Mouse (Mus musculus) small intestine, adult 2 months (tissue): ENCODE measurements around the gene Tfe3. TPM values are rescaled to one million over a fixed set of nuclear protein-coding genes. Genes with fewer than 3 reads are reported as not detected.

Source experiments
- H3K27ac ChIP-seq: fragments of 200-500 bp; 2 replicates; pipeline ENCODE4 v1.5.1; 2012; ENCODE audit warnings: low read depth, low read length, control low read depth, inconsistent platforms; ENCODE audit not compliant: insufficient read depth
- H3K27me3 ChIP-seq: fragments of 200-500 bp; 2 replicates; pipeline ENCODE4 v1.6.1; 2012; ENCODE audit warnings: mild to moderate bottlenecking, moderate library complexity, low read length, inconsistent platforms; ENCODE audit not compliant: control insufficient read depth, insufficient read depth
- H3K36me3 ChIP-seq: fragments of 200-500 bp; 2 replicates; pipeline ENCODE4 v1.6.1; 2012; ENCODE audit warnings: mild to moderate bottlenecking, low read length, control low read depth, inconsistent platforms; ENCODE audit not compliant: control insufficient read depth, insufficient read depth
- H3K4me1 ChIP-seq: fragments of 200-500 bp; 2 replicates; pipeline ENCODE4 v1.6.1; 2012; ENCODE audit warnings: low read length, inconsistent platforms, mixed read lengths; ENCODE audit not compliant: control insufficient read depth, insufficient read depth, insufficient read length
- H3K4me3 ChIP-seq: fragments of 200-500 bp; 2 replicates; pipeline ENCODE4 v1.5.1; 2012; ENCODE audit warnings: low read depth, mild to moderate bottlenecking, control low read depth, inconsistent platforms, low read length, moderate library complexity
- CTCF ChIP-seq: fragments of 200-500 bp; IDR thresholded peaks from 2 replicates; pipeline ENCODE4 v1.5.1; 2012; ENCODE audit warnings: low read depth, mild to moderate bottlenecking, control low read depth, inconsistent platforms, low read length, moderate library complexity, mixed read lengths; ENCODE audit not compliant: insufficient replicate concordance, insufficient read length; ENCODE audit errors: extremely low read depth
- POLR2A ChIP-seq: fragments of 200-500 bp; IDR thresholded peaks from 2 replicates; pipeline ENCODE4 v1.6.1; 2012; ENCODE audit warnings: low read depth, mild to moderate bottlenecking, control low read depth, inconsistent platforms, low read length, moderate library complexity
- WGBS: fragments of 180-500 bp; shearing (Covaris S2); methylation state at CpG from one replicate; pipeline ENCODE4 v1.1.7; 2018; 5-methylcytosine and 5-hydroxymethylcytosine counted together
- polyA plus RNA-seq: library from polyadenylated mRNA; depleted of rRNA; stranded (reverse); fragments of >200 nt; gene quantifications from 2 replicates; pipeline ENCODE4 v1.2.3, GENCODE M21; 2012

Tfe3 gene
- polyA plus RNA-seq, 1 experiment, result 23.0 TPM

- Histone ChIP-seq H3K4me1 (no peaks in the 10 kb centered on the region), H3K27me3 (no peaks in the 10 kb centered on the region), H3K36me3 (peaks cover 26% of the 10 kb centered on the region), H3K27ac (no peak overlapping the region), H3K4me3 (no peak overlapping the region)
- no peak for TF ChIP-seq POLR2A
- TF ChIP-seq CTCF, result no peak
- WGBS, result 79% methylated on average over 9 of the region's 9 CpGs
Measured at GRCm38 (mm10) chrX:7775501-7776205, 13.3 kb downstream of the Tfe3 start.

- Histone ChIP-seq H3K27me3 (no peaks in the 10 kb centered on the region), H3K4me3 (no peak overlapping the region), H3K4me1 (0 out of 2 replicates have a peak, but pooled peaks cover 2% of the 10 kb centered on the region), H3K36me3 (peaks cover 18% of the 10 kb centered on the region), H3K27ac (no peak overlapping the region)
- 45% methylated on average over 8 of the region's 8 CpGs for WGBS
- TF ChIP-seq CTCF (peak; percentile 66; the same call in 1 of the 2 replicates), POLR2A (no peak)
Measured at GRCm38 (mm10) chrX:7776329-7777082, 14.1 kb downstream of the Tfe3 start.

- Histone ChIP-seq H3K36me3 (peaks cover 8% of the 10 kb centered on the region; the same call in 1 of the 2 replicates), H3K27me3 (no peaks in the 10 kb centered on the region), H3K4me3 (no peak overlapping the region), H3K27ac (no peak overlapping the region), H3K4me1 (peaks cover 3% of the 10 kb centered on the region; the same call in 1 of the 2 replicates)
- TF ChIP-seq POLR2A, result no peak
- 40% methylated on average over 7 of the region's 7 CpGs for WGBS
Measured at GRCm38 (mm10) chrX:7778450-7779244, 16.3 kb downstream of the Tfe3 start.

GRCm38 (mm10) chrX:7779294-7779693 is 16.9 kb downstream of the Tfe3 start:
- Histone ChIP-seq H3K4me1 (peaks cover 3% of the 10 kb centered on the region; the same call in 1 of the 2 replicates), H3K27ac (no peak overlapping the region), H3K27me3 (no peaks in the 10 kb centered on the region), H3K36me3 (0 out of 2 replicates have a peak, but pooled peaks cover 1% of the 10 kb centered on the region), H3K4me3 (no peak overlapping the region)
- no peak for TF ChIP-seq POLR2A
- no peak for TF ChIP-seq CTCF
- WGBS, result 15% methylated on average over 3 of the region's 3 CpGs

- 36% methylated on average over 4 of the region's 4 CpGs for WGBS
- Histone ChIP-seq H3K36me3 (no peaks in the 10 kb centered on the region), H3K27me3 (no peaks in the 10 kb centered on the region), H3K4me3 (no peak overlapping the region), H3K4me1 (peaks cover 3% of the 10 kb centered on the region; the same call in 1 of the 2 replicates), H3K27ac (peak overlapping the region; percentile 62)
- TF ChIP-seq POLR2A, result no peak
- no peak for TF ChIP-seq CTCF
Measured at GRCm38 (mm10) chrX:7782603-7783092, 20.3 kb downstream of the Tfe3 start.

- Histone ChIP-seq H3K4me1 (no peaks in the 10 kb centered on the region), H3K36me3 (peaks cover under 1% of the 10 kb centered on the region; the same call in 1 of the 2 replicates), H3K4me3 (peak within 1 kb of the TSS; percentile 81), H3K27me3 (no peaks in the 10 kb centered on the region), H3K27ac (no peak within 1 kb of the TSS; the same call in 1 of the 2 replicates)
- 7% methylated on average over 24 of the region's 24 CpGs for WGBS
- TF ChIP-seq POLR2A (no peak; the same call in 1 of the 2 replicates), CTCF (no peak)
Measured at GRCm38 (mm10) chrX:7789542-7790136, 27.3 kb downstream of the Tfe3 start, which contains the start of gene Gripap1. Gene Gripap1, plus strand, starts transcription at chrX:7789765.
